Mouse (Mus musculus): ENCODE data around the gene Ndufb6. TPM values are rescaled to one million over a fixed set of nuclear protein-coding genes. Genes with fewer than 3 reads are reported as not detected.

Gene Ndufb6
- polyA plus RNA-seq, 1 experiment from 2014 or later, result 476 TPM

- no peaks in the 10 kb centered on the region for H3K4me1 ChIP-seq (ENCODE audit: control insufficient read depth, insufficient read depth, low read length)
Measured at GRCm38 (mm10) chr4:40233062-40233664, 46.1 kb downstream of the Ndufb6 start.

GRCm38 (mm10) chr4:40229723-40230122 lies 49.5 kb downstream of the Ndufb6 start:
- H3K27ac ChIP-seq (ENCODE audit: low read depth, low read length), result no peak overlapping the region
- H3K36me3 ChIP-seq (ENCODE audit: control insufficient read depth, insufficient read depth, low read length), result no peaks in the 10 kb centered on the region
- no peak for ATAC-seq (replicated peaks; ENCODE audit: insufficient number of reproducible peaks, low FRiP score, low TSS enrichment)
- no peaks in the 10 kb centered on the region for H3K9me3 ChIP-seq (replicated peaks; ENCODE audit: control insufficient read depth, low read length)
- 78% methylated on average over 6 of the region's 6 CpGs for WGBS (ENCODE audit: insufficient replicate concordance)
- H3K4me2 ChIP-seq, result no peak overlapping the region
- no peaks in the 10 kb centered on the region for H3K4me1 ChIP-seq (ENCODE audit: control insufficient read depth, insufficient read depth, low read length)
- no peaks in the 10 kb centered on the region for H3K27me3 ChIP-seq (ENCODE audit: control insufficient read depth, insufficient read depth, low read length)
- no peak overlapping the region for H3K9ac ChIP-seq (ENCODE audit: low read depth, low read length)
- no peak overlapping the region for H3K4me3 ChIP-seq (ENCODE audit: low read depth, low read length)

More at GRCm38 (mm10) chr4:40233062-40233664, 46.1 kb downstream of the Ndufb6 start:
- Histone ChIP-seq H3K4me3 (ENCODE audit: low read depth, low read length) (no peak overlapping the region), H3K9ac (ENCODE audit: low read depth, low read length) (no peak overlapping the region), H3K36me3 (ENCODE audit: control insufficient read depth, insufficient read depth, low read length) (no peaks in the 10 kb centered on the region), H3K27ac (ENCODE audit: low read depth, low read length) (no peak overlapping the region), H3K27me3 (ENCODE audit: control insufficient read depth, insufficient read depth, low read length) (no peaks in the 10 kb centered on the region), H3K4me2 (no peak overlapping the region), H3K9me3 (replicated peaks; ENCODE audit: control insufficient read depth, low read length) (no peaks in the 10 kb centered on the region)
- no peak for ATAC-seq (replicated peaks; ENCODE audit: insufficient number of reproducible peaks, low FRiP score, low TSS enrichment)
- 86% methylated on average over 7 of the region's 7 CpGs for WGBS (ENCODE audit: insufficient replicate concordance)

GRCm38 (mm10) chr4:40227886-40228285 lies 51.3 kb downstream of the Ndufb6 start:
- no peak overlapping the region for H3K27ac ChIP-seq (ENCODE audit: low read depth, low read length)
- no peaks in the 10 kb centered on the region for H3K36me3 ChIP-seq (ENCODE audit: control insufficient read depth, insufficient read depth, low read length)
- no peak for ATAC-seq (replicated peaks; ENCODE audit: insufficient number of reproducible peaks, low FRiP score, low TSS enrichment)
- 80% methylated on average over 7 of the region's 7 CpGs for WGBS (ENCODE audit: insufficient replicate concordance)
- no peak overlapping the region for H3K9ac ChIP-seq (ENCODE audit: low read depth, low read length)
- no peak overlapping the region for H3K4me3 ChIP-seq (ENCODE audit: low read depth, low read length)
- no peaks in the 10 kb centered on the region for H3K9me3 ChIP-seq (replicated peaks; ENCODE audit: control insufficient read depth, low read length)
- no peak overlapping the region for H3K4me2 ChIP-seq
- H3K4me1 ChIP-seq (ENCODE audit: control insufficient read depth, insufficient read depth, low read length), result no peaks in the 10 kb centered on the region
- H3K27me3 ChIP-seq (ENCODE audit: control insufficient read depth, insufficient read depth, low read length), result no peaks in the 10 kb centered on the region

GRCm38 (mm10) chr4:40227131-40227530 lies 52.1 kb downstream of the Ndufb6 start:
- Histone ChIP-seq H3K4me3 (ENCODE audit: low read depth, low read length) (no peak overlapping the region), H3K4me1 (ENCODE audit: control insufficient read depth, insufficient read depth, low read length) (no peaks in the 10 kb centered on the region), H3K36me3 (ENCODE audit: control insufficient read depth, insufficient read depth, low read length) (no peaks in the 10 kb centered on the region), H3K4me2 (no peak overlapping the region), H3K27me3 (ENCODE audit: control insufficient read depth, insufficient read depth, low read length) (no peaks in the 10 kb centered on the region), H3K9ac (ENCODE audit: low read depth, low read length) (no peak overlapping the region), H3K9me3 (replicated peaks; ENCODE audit: control insufficient read depth, low read length) (no peaks in the 10 kb centered on the region), H3K27ac (ENCODE audit: low read depth, low read length) (no peak overlapping the region)
- ATAC-seq (replicated peaks; ENCODE audit: insufficient number of reproducible peaks, low FRiP score, low TSS enrichment), result no peak
- 79% methylated on average over 11 of the region's 11 CpGs for WGBS (ENCODE audit: insufficient replicate concordance)

- Histone ChIP-seq H3K27me3 (ENCODE audit: control insufficient read depth, insufficient read depth, low read length) (peaks cover 5% of the 10 kb centered on the region; the same call in 1 of the 2 replicates), H3K9ac (ENCODE audit: low read depth, low read length) (no peak overlapping the region)
- 59% methylated on average over 5 of the region's 5 CpGs for WGBS (ENCODE audit: insufficient replicate concordance)
Measured at GRCm38 (mm10) chr4:40226095-40226494, 53.1 kb downstream of the Ndufb6 start.

GRCm38 (mm10) chr4:40221876-40222585 lies 57.2 kb downstream of the Ndufb6 start:
- H3K27ac ChIP-seq (ENCODE audit: low read depth, low read length), result no peak overlapping the region
- H3K27me3 ChIP-seq (ENCODE audit: control insufficient read depth, insufficient read depth, low read length), result peaks cover 5% of the 10 kb centered on the region; the same call in 1 of the 2 replicates
- H3K4me2 ChIP-seq, result no peak overlapping the region
- 39% methylated on average over 21 of the region's 21 CpGs for WGBS (ENCODE audit: insufficient replicate concordance)
- H3K9me3 ChIP-seq (replicated peaks; ENCODE audit: control insufficient read depth, low read length), result no peaks in the 10 kb centered on the region
- H3K4me1 ChIP-seq (ENCODE audit: control insufficient read depth, insufficient read depth, low read length), result 0 out of 2 replicates have a peak, but pooled peaks cover 2% of the 10 kb centered on the region
- no peak for ATAC-seq (replicated peaks; ENCODE audit: insufficient number of reproducible peaks, low FRiP score, low TSS enrichment)
- no peak overlapping the region for H3K9ac ChIP-seq (ENCODE audit: low read depth, low read length)
- no peak overlapping the region for H3K4me3 ChIP-seq (ENCODE audit: low read depth, low read length)
- H3K36me3 ChIP-seq (ENCODE audit: control insufficient read depth, insufficient read depth, low read length), result no peaks in the 10 kb centered on the region

More at GRCm38 (mm10) chr4:40226095-40226494, 53.1 kb downstream of the Ndufb6 start:
- no peak overlapping the region for H3K4me2 ChIP-seq
- no peaks in the 10 kb centered on the region for H3K36me3 ChIP-seq (ENCODE audit: control insufficient read depth, insufficient read depth, low read length)
- no peak overlapping the region for H3K27ac ChIP-seq (ENCODE audit: low read depth, low read length)
- H3K4me3 ChIP-seq (ENCODE audit: low read depth, low read length), result no peak overlapping the region
- no peaks in the 10 kb centered on the region for H3K4me1 ChIP-seq (ENCODE audit: control insufficient read depth, insufficient read depth, low read length)
- H3K9me3 ChIP-seq (replicated peaks; ENCODE audit: control insufficient read depth, low read length), result no peaks in the 10 kb centered on the region
- ATAC-seq (replicated peaks; ENCODE audit: insufficient number of reproducible peaks, low FRiP score, low TSS enrichment), result no peak

GRCm38 (mm10) chr4:40221004-40221760 lies 58.0 kb downstream of the Ndufb6 start:
- ATAC-seq (replicated peaks; ENCODE audit: insufficient number of reproducible peaks, low FRiP score, low TSS enrichment), result no peak
- Histone ChIP-seq H3K27me3 (ENCODE audit: control insufficient read depth, insufficient read depth, low read length) (peaks cover 5% of the 10 kb centered on the region; the same call in 1 of the 2 replicates), H3K4me2 (peak overlapping the region; percentile 51; the same call in 1 of the 2 replicates), H3K9me3 (replicated peaks; ENCODE audit: control insufficient read depth, low read length) (no peaks in the 10 kb centered on the region), H3K9ac (ENCODE audit: low read depth, low read length) (no peak overlapping the region), H3K4me1 (ENCODE audit: control insufficient read depth, insufficient read depth, low read length) (0 out of 2 replicates have a peak, but pooled peaks cover 2% of the 10 kb centered on the region), H3K36me3 (ENCODE audit: control insufficient read depth, insufficient read depth, low read length) (no peaks in the 10 kb centered on the region), H3K27ac (ENCODE audit: low read depth, low read length) (no peak overlapping the region), H3K4me3 (ENCODE audit: low read depth, low read length) (no peak overlapping the region)
- WGBS (ENCODE audit: insufficient replicate concordance), result 24% methylated on average over 14 of the region's 14 CpGs

Measured in heart, embryonic 11.5 days (tissue).